Mouse (Mus musculus): Measurements from ENCODE around the gene Sarm1. TPM values are rescaled to one million over a fixed set of nuclear protein-coding genes. Genes with fewer than 3 reads are reported as not detected.

Gene Sarm1
- total and polyA plus RNA-seq, 3 experiments: 0.50 to 1.1 (median 0.55) TPM

- Histone ChIP-seq H3K4me3 (replicated peaks in 1 of 3; ENCODE audit: low read depth in 2 of 3, low read length in 2 of 3, poor library complexity in 1 of 3) (no peak overlapping the region), H3K36me3 (replicated peaks in 1 of 2; ENCODE audit: control insufficient read depth in 1 of 2, insufficient read depth in 1 of 2, low read length in 1 of 2) (no peaks in the 10 kb centered on the region), H3K9me3 (replicated peaks; ENCODE audit: low read length) (no peaks in the 10 kb centered on the region), H3K27ac (ENCODE audit: insufficient read depth, low read depth) (no peak overlapping the region), H3K79me2 (replicated peaks; ENCODE audit: control insufficient read depth, extremely low read depth, insufficient read depth, poor library complexity, severe bottlenecking) (no peaks in the 10 kb centered on the region), H3K27me3 (replicated peaks) (peaks cover 6% of the 10 kb centered on the region), H3K4me1 (ENCODE audit: control insufficient read depth in 1 of 2, insufficient read depth in 2 of 2) (peaks cover 6 to 41% of the 10 kb centered on the region in 2 experiments), H3K9ac (ENCODE audit: insufficient read depth, low read depth) (no peak overlapping the region), H3K4me2 (ENCODE audit: insufficient read depth, low read depth, poor library complexity, severe bottlenecking) (no peak overlapping the region)
- in situ Hi-C loops (cut with MboI; ENCODE audit: low pct_ligation_motif_present, low pct_unique_long_range_greater_than_20kb, low sequenced_read_pairs): no loop called here
- TF ChIP-seq MAZ (IDR thresholded peaks at IDR 0.05; ENCODE audit: low read depth, low read length) (no peak), MEF2A (IDR thresholded peaks at IDR 0.05; ENCODE audit: borderline replicate concordance, low read depth, low read length) (no peak), UBTF (IDR thresholded peaks at IDR 0.05; ENCODE audit: low read depth, low read length) (no peak), CHD1 (IDR thresholded peaks at IDR 0.05; ENCODE audit: low read depth, low read length) (no peak), ZKSCAN1 (IDR thresholded peaks at IDR 0.05; ENCODE audit: borderline replicate concordance, low read depth, low read length) (no peak), PAX5 (IDR thresholded peaks at IDR 0.05; ENCODE audit: low read length) (no peak), MXI1 (IDR thresholded peaks at IDR 0.05; ENCODE audit: low read depth, low read length) (no peak), TBP (conservative IDR thresholded peaks at IDR 0.05; ENCODE audit: low read depth, low read length) (no peak), CHD2 (IDR thresholded peaks at IDR 0.05; ENCODE audit: low read length) (no peak), EP300 (IDR thresholded peaks at IDR 0.05; ENCODE audit: low read length) (no peak), ZMIZ1 (IDR thresholded peaks at IDR 0.05; ENCODE audit: low read depth, low read length) (no peak), MYC (IDR thresholded peaks at IDR 0.05; ENCODE audit: low read depth, low read length) (no peak), ZNF384 (IDR thresholded peaks at IDR 0.05; ENCODE audit: low read depth, low read length) (no peak), ZC3H11A (IDR thresholded peaks at IDR 0.05; ENCODE audit: low read depth, low read length) (no peak)
- dilution Hi-C loops (cut with MboI; ENCODE audit: extremely low pct_ligation_motif_present, extremely low pct_unique_long_range_greater_than_20kb, low sequenced_read_pairs): no loop called here
- no peak for DNase-seq (ENCODE audit: extremely low read depth)
Observed at GRCm38 (mm10) chr11:78450337-78450736, 47.2 kb downstream of the Sarm1 start.

- dilution Hi-C loops (cut with MboI; ENCODE audit: extremely low pct_ligation_motif_present, extremely low pct_unique_long_range_greater_than_20kb, low sequenced_read_pairs): no loop called here
- in situ Hi-C loops (cut with MboI; ENCODE audit: low pct_ligation_motif_present, low pct_unique_long_range_greater_than_20kb, low sequenced_read_pairs): loop anchor here (10.0 kb wide), 1 partner anchor 83 kb away; no protein-coding TSS in a partner anchor
Observed at GRCm38 (mm10) chr11:78448242-78448641, 49.3 kb downstream of the Sarm1 start.

More at GRCm38 (mm10) chr11:78448242-78448641, 49.3 kb downstream of the Sarm1 start:
- Histone ChIP-seq H3K27me3 (replicated peaks) (peaks cover 6% of the 10 kb centered on the region), H3K4me3 (replicated peaks in 1 of 3; ENCODE audit: low read depth in 2 of 3, low read length in 2 of 3, poor library complexity in 1 of 3) (no peak overlapping the region), H3K36me3 (replicated peaks in 1 of 2; ENCODE audit: control insufficient read depth in 1 of 2, insufficient read depth in 1 of 2, low read length in 1 of 2) (no peaks in the 10 kb centered on the region), H3K9ac (ENCODE audit: insufficient read depth, low read depth) (no peak overlapping the region), H3K4me2 (ENCODE audit: insufficient read depth, low read depth, poor library complexity, severe bottlenecking) (no peak overlapping the region), H3K79me2 (replicated peaks; ENCODE audit: control insufficient read depth, extremely low read depth, insufficient read depth, poor library complexity, severe bottlenecking) (no peaks in the 10 kb centered on the region), H3K9me3 (replicated peaks; ENCODE audit: low read length) (no peaks in the 10 kb centered on the region), H3K27ac (ENCODE audit: insufficient read depth, low read depth) (no peak overlapping the region), H3K4me1 (ENCODE audit: control insufficient read depth in 1 of 2, insufficient read depth in 2 of 2) (peaks cover 6 to 41% of the 10 kb centered on the region in 2 experiments)
- TF ChIP-seq ZKSCAN1 (IDR thresholded peaks at IDR 0.05; ENCODE audit: borderline replicate concordance, low read depth, low read length): no peak
- TF ChIP-seq MAX (IDR thresholded peaks at IDR 0.05; ENCODE audit: low read length): no peak
- TF ChIP-seq TBP (conservative IDR thresholded peaks at IDR 0.05; ENCODE audit: low read depth, low read length): no peak
- no peak for TF ChIP-seq CHD2 (IDR thresholded peaks at IDR 0.05; ENCODE audit: low read length)
- no peak for TF ChIP-seq TCF12 (IDR thresholded peaks at IDR 0.05; ENCODE audit: low read depth, low read length)
- no peak for TF ChIP-seq ETS1 (conservative IDR thresholded peaks at IDR 0.05; ENCODE audit: low read depth, low read length)
- TF ChIP-seq MAZ (IDR thresholded peaks at IDR 0.05; ENCODE audit: low read depth, low read length): no peak
- TF ChIP-seq ZMIZ1 (IDR thresholded peaks at IDR 0.05; ENCODE audit: low read depth, low read length): no peak
- TF ChIP-seq USF1 (IDR thresholded peaks at IDR 0.05; ENCODE audit: low read depth, low read length): no peak
- no peak for TF ChIP-seq SMC3 (IDR thresholded peaks at IDR 0.05; ENCODE audit: low read depth, low read length)
- TF ChIP-seq MXI1 (IDR thresholded peaks at IDR 0.05; ENCODE audit: low read depth, low read length): no peak
- TF ChIP-seq MEF2A (IDR thresholded peaks at IDR 0.05; ENCODE audit: borderline replicate concordance, low read depth, low read length): no peak
- TF ChIP-seq PAX5 (IDR thresholded peaks at IDR 0.05; ENCODE audit: low read length): no peak
- no peak for TF ChIP-seq NELFE (IDR thresholded peaks at IDR 0.05; ENCODE audit: low read depth, low read length)
- no peak for DNase-seq (ENCODE audit: extremely low read depth)

All from CH12.LX (cell line).